Mouse (Mus musculus) midbrain, postnatal 0 days (tissue): Measurements from ENCODE around the gene Ttc39d. TPM values are rescaled to one million over a fixed set of nuclear protein-coding genes. Genes with fewer than 3 reads are reported as not detected.

ENCODE experiments used
- ATAC-seq: fragments of 200-750 bp; cut with Nextera tagmentation; 2 replicates; pipeline ENCODE4 v1.8.0; 2017; ENCODE audit warnings: moderate number of reproducible peaks, mild to moderate bottlenecking, moderate TSS enrichment, moderate library complexity; ENCODE audit not compliant: low FRiP score
- DNase-seq: peaks from one replicate; pipeline ENCODE4 v3.0.0-alpha.2; 2015; ENCODE audit warnings: low spot score
- H3K27ac ChIP-seq: fragments of 300-500 bp; sonication (generic); 2 replicates; pipeline ENCODE4 v1.5.1; 2014; ENCODE audit warnings: low read depth, mild to moderate bottlenecking, low read length, mixed read lengths
- H3K27me3 ChIP-seq: fragments of 300-500 bp; sonication (generic); 2 replicates; pipeline ENCODE4 v1.6.1; 2014; ENCODE audit warnings: low read length, control low read depth, mixed read lengths; ENCODE audit not compliant: insufficient read depth
- H3K36me3 ChIP-seq: fragments of 300-500 bp; sonication (generic); 2 replicates; pipeline ENCODE4 v1.6.1; 2014; ENCODE audit warnings: low read length, control low read depth, mixed read lengths; ENCODE audit not compliant: insufficient read depth
- H3K4me1 ChIP-seq: fragments of 300-500 bp; sonication (generic); 2 replicates; pipeline ENCODE4 v1.6.1; 2014; ENCODE audit warnings: mild to moderate bottlenecking, control low read depth, antibody characterized with exemption, low read length, mixed read lengths; ENCODE audit not compliant: insufficient read depth
- H3K4me2 ChIP-seq: fragments of 300-500 bp; sonication (generic); 2 replicates; pipeline ENCODE4 v1.6.1; 2014; ENCODE audit warnings: low read depth, mild to moderate bottlenecking, low read length, mixed read lengths; ENCODE audit not compliant: poor library complexity, severe bottlenecking
- H3K4me3 ChIP-seq: fragments of 300-500 bp; sonication (generic); 2 replicates; pipeline ENCODE4 v1.5.1; 2014; ENCODE audit warnings: low read depth, mild to moderate bottlenecking, low read length, moderate library complexity
- H3K9ac ChIP-seq: fragments of 300-500 bp; sonication (generic); replicated peaks from 2 replicates; pipeline ENCODE4 v1.6.1; 2014; ENCODE audit warnings: mild to moderate bottlenecking, low read length, moderate library complexity, mixed read lengths; ENCODE audit not compliant: poor library complexity, severe bottlenecking
- H3K9me3 ChIP-seq: fragments of 300-500 bp; sonication (generic); 2 replicates; pipeline ENCODE4 v1.6.1; 2016; ENCODE audit warnings: low read length, control low read depth
- CTCF ChIP-seq: IDR thresholded peaks from 2 replicates; pipeline ENCODE4 v1.5.1; 2016; ENCODE audit warnings: antibody characterized with exemption, mild to moderate bottlenecking
- WGBS: fragments of 180-500 bp; shearing (Covaris S2); extraction: QIAGEN DNeasy Blood & Tissue Kit; methylation state at CpG from one replicate; pipeline ENCODE4 v1.1.7; 2014; 5-methylcytosine and 5-hydroxymethylcytosine counted together
- polyA plus RNA-seq: library from polyadenylated mRNA; unstranded; fragments of >200 nt; fragmentation: Nextera tagmentation; extraction: Ambion mirVana; gene quantifications from 2 replicates; pipeline ENCODE4 v1.2.1, GENCODE M21; 2015
- total RNA-seq: library from RNA; depleted of rRNA; stranded (reverse); fragments of >200 nt; gene quantifications from 2 replicates; pipeline ENCODE4 v1.2.3, GENCODE M21; 2014

The Ttc39d gene
- total and polyA plus RNA-seq, 2 experiments from 2014 or later: 0.11 to 0.12 TPM

GRCm38 (mm10) chr17:80236805-80237204, 29.5 kb downstream of the Ttc39d start:
- H3K9me3 ChIP-seq: no peaks in the 10 kb centered on the region
- H3K27me3 ChIP-seq: no peaks in the 10 kb centered on the region
- H3K36me3 ChIP-seq: peaks cover 31% of the 10 kb centered on the region
- no peak overlapping the region for H3K27ac ChIP-seq
- no peak overlapping the region for H3K4me3 ChIP-seq
- ATAC-seq: no peak
- 96% methylated on average over 3 of the region's 3 CpGs for WGBS
- H3K4me1 ChIP-seq: no peaks in the 10 kb centered on the region
- DNase-seq: no peak
- TF ChIP-seq CTCF: no peak
- H3K4me2 ChIP-seq: no peak overlapping the region
- no peak overlapping the region for H3K9ac ChIP-seq

GRCm38 (mm10) chr17:80237475-80237874, 30.2 kb downstream of the Ttc39d start:
- ATAC-seq (no peak), DNase-seq (no peak)
- H3K36me3 ChIP-seq: peaks cover 38% of the 10 kb centered on the region
- H3K27me3 ChIP-seq: no peaks in the 10 kb centered on the region
- H3K27ac ChIP-seq: no peak overlapping the region
- no peaks in the 10 kb centered on the region for H3K4me1 ChIP-seq
- H3K4me2 ChIP-seq: no peak overlapping the region
- H3K9ac ChIP-seq: no peak overlapping the region
- H3K4me3 ChIP-seq: no peak overlapping the region
- TF ChIP-seq CTCF: no peak
- no peaks in the 10 kb centered on the region for H3K9me3 ChIP-seq
- 95% methylated on average over 5 of the region's 5 CpGs for WGBS

GRCm38 (mm10) chr17:80241594-80241993, 34.3 kb downstream of the Ttc39d start:
- Histone ChIP-seq H3K9me3 (no peaks in the 10 kb centered on the region), H3K9ac (no peak overlapping the region), H3K4me1 (no peaks in the 10 kb centered on the region), H3K4me2 (no peak overlapping the region), H3K36me3 (peaks cover 74% of the 10 kb centered on the region), H3K27me3 (no peaks in the 10 kb centered on the region), H3K27ac (no peak overlapping the region), H3K4me3 (no peak overlapping the region)
- DNase-seq: no peak
- no peak for ATAC-seq
- 91% methylated on average over 9 of the region's 9 CpGs for WGBS
- no peak for TF ChIP-seq CTCF

DNA sequence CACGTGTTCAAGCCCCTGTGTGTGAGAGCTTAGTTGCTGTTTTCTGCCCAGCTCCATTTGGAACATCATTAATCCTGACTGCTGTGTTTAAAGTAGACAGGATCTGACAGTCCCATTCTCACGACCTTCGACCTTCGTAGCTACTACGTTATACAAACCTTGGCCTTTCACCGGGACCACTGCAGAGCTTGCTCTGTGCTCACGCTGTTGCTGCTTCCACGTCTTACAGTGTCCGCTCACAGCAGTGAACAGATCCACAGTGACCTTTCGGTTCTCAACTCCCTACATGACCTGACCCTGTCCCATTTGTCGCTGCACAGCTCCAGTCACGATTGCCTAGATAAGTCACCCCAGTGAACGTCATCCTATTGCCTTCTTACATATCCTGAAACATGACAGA, 35.9 kb downstream of the Ttc39d start:
- H3K4me1 ChIP-seq: no peaks in the 10 kb centered on the region
- DNase-seq (no peak), ATAC-seq (no peak)
- H3K27me3 ChIP-seq: no peaks in the 10 kb centered on the region
- H3K4me2 ChIP-seq: no peak overlapping the region
- no peaks in the 10 kb centered on the region for H3K9me3 ChIP-seq
- TF ChIP-seq CTCF: no peak
- H3K9ac ChIP-seq: no peak overlapping the region
- H3K27ac ChIP-seq: no peak overlapping the region
- H3K4me3 ChIP-seq: no peak overlapping the region
- 79% methylated on average over 13 of the region's 13 CpGs for WGBS
- H3K36me3 ChIP-seq: peaks cover 79% of the 10 kb centered on the region

DNA sequence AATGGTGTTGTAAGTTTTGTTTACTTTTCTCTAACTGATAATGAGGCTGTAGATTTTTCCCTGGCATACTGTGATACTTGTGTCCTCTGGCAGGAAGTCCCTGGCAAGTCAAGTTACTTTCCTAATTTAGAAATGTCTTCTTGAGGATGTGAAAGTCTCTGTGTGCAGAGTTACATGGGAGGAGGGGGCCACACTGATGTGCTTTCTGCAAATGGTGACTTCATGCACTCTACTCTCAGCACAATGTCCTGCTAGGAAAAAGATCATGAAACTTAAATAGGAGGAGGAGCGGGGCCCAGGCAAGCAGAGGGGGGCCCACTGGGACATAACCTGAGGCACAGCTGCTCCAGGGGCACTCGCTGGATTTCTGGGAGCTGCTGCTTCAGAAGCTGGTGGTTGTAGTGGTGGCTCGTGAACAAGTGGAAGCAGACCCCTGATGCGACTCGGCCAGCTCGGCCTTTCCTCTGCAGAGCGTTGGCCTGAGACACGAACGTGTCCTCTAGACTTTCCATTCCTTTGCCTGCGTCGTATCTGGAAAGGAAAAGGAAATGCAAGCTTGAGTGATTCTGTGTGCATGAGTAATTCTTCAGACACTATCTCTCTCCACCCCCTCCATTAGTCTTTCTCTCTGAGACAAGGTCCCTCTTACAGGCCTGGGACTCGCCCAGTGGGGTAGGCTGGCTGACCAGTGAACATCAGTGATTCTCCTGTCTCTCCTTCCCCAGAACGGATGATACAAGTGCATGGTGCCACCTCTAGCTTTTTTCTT, 45.7 kb downstream of the Ttc39d start:
- no peaks in the 10 kb centered on the region for H3K4me1 ChIP-seq
- H3K4me3 ChIP-seq: no peak overlapping the region
- no peak for DNase-seq
- peaks cover 80% of the 10 kb centered on the region for H3K36me3 ChIP-seq
- 89% methylated on average over 13 of the region's 13 CpGs for WGBS
- no peaks in the 10 kb centered on the region for H3K9me3 ChIP-seq
- H3K27me3 ChIP-seq: no peaks in the 10 kb centered on the region
- no peak overlapping the region for H3K27ac ChIP-seq
- no peak for TF ChIP-seq CTCF
- no peak for ATAC-seq
- H3K4me2 ChIP-seq: no peak overlapping the region
- no peak overlapping the region for H3K9ac ChIP-seq

GRCm38 (mm10) chr17:80254421-80254820, 47.2 kb downstream of the Ttc39d start:
- TF ChIP-seq CTCF: no peak
- DNase-seq: no peak

More at GRCm38 (mm10) chr17:80254421-80254820, 47.2 kb downstream of the Ttc39d start:
- no peak overlapping the region for H3K4me3 ChIP-seq
- no peak overlapping the region for H3K9ac ChIP-seq
- H3K27me3 ChIP-seq: no peaks in the 10 kb centered on the region
- H3K27ac ChIP-seq: no peak overlapping the region
- no peak for ATAC-seq
- no peaks in the 10 kb centered on the region for H3K4me1 ChIP-seq
- no peaks in the 10 kb centered on the region for H3K9me3 ChIP-seq
- H3K4me2 ChIP-seq: no peak overlapping the region
- peaks cover 81% of the 10 kb centered on the region for H3K36me3 ChIP-seq
- WGBS: 96% methylated on average over 5 of the region's 5 CpGs
